Mouse (Mus musculus) erythroblast, embryonic 14.5 days (primary cell): ENCODE data around the gene Gm37240. TPM values are rescaled to one million over a fixed set of nuclear protein-coding genes. Genes with fewer than 3 reads are reported as not detected.

Source experiments
- H3K27me3 ChIP-seq: 2 replicates; pipeline ENCODE4 v1.6.1; 2012; ENCODE audit warnings: inconsistent platforms; ENCODE audit not compliant: control insufficient read depth
- H3K36me3 ChIP-seq: 2 replicates; pipeline ENCODE4 v1.6.1; 2012; ENCODE audit warnings: mild to moderate bottlenecking, inconsistent platforms; ENCODE audit not compliant: control insufficient read depth
- H3K4me1 ChIP-seq: 2 replicates; pipeline ENCODE4 v1.6.1; 2012; ENCODE audit warnings: inconsistent platforms; ENCODE audit not compliant: control insufficient read depth
- H3K4me3 ChIP-seq: replicated peaks from 2 replicates; pipeline ENCODE3; 2012; ENCODE audit warnings: moderate library complexity, mild to moderate bottlenecking, inconsistent platforms
- H3K9me3 ChIP-seq: 2 replicates; pipeline ENCODE4 v1.6.1; 2012; ENCODE audit warnings: low read length, inconsistent platforms, mixed read lengths; ENCODE audit not compliant: control insufficient read depth
- GATA1 ChIP-seq: IDR thresholded peaks from 2 replicates; pipeline ENCODE4 v1.6.1; 2012; ENCODE audit warnings: low read length, inconsistent platforms, mixed read lengths
- TAL1 ChIP-seq: IDR thresholded peaks from 3 replicates; pipeline ENCODE4 v1.6.1; 2012; ENCODE audit warnings: low read length, inconsistent platforms, mixed read lengths
- polyA plus RNA-seq: library from polyadenylated mRNA; stranded (reverse); fragments of >175 nt; gene quantifications from 2 replicates; pipeline ENCODE4 v1.2.3, GENCODE M21; 2012

The Gm37240 gene
- polyA plus RNA-seq, 1 experiment, result not detected

DNA sequence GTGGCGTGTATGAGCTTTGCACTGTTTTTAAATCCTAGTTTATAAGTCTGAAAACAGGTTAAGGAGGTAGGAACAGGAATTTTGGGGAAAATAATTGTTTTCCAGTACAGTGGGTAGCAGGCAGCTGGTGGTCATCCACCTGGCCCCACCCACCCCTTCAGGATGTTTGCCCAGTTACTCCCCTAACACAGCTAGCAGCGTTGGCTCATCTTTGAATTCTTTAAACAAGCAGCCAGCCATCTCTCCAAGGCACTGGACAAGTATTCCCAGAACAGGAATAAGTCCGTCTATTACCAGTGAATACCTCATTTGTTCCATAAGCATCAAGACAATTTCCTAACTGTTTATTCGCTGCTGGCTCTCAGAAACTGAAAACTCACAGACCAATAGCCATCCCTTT lies 1111.7 kb downstream of the Gm37240 start:
- Histone ChIP-seq H3K4me3 (no peak overlapping the region), H3K9me3 (no peaks in the 10 kb centered on the region), H3K27me3 (no peaks in the 10 kb centered on the region), H3K36me3 (no peaks in the 10 kb centered on the region), H3K4me1 (peaks cover 36% of the 10 kb centered on the region)
- TF ChIP-seq TAL1 (no peak), GATA1 (no peak)

- H3K27me3 ChIP-seq, result no peaks in the 10 kb centered on the region
- H3K4me1 ChIP-seq, result peaks cover 41% of the 10 kb centered on the region
- H3K4me3 ChIP-seq, result no peak overlapping the region
- no peaks in the 10 kb centered on the region; the same call in 1 of the 2 replicates for H3K36me3 ChIP-seq
- TF ChIP-seq TAL1 (no peak), GATA1 (no peak)
- no peaks in the 10 kb centered on the region for H3K9me3 ChIP-seq
These were observed 1112.3 kb downstream of the Gm37240 start for GRCm38 (mm10) chr3:84775067-84775423.

DNA sequence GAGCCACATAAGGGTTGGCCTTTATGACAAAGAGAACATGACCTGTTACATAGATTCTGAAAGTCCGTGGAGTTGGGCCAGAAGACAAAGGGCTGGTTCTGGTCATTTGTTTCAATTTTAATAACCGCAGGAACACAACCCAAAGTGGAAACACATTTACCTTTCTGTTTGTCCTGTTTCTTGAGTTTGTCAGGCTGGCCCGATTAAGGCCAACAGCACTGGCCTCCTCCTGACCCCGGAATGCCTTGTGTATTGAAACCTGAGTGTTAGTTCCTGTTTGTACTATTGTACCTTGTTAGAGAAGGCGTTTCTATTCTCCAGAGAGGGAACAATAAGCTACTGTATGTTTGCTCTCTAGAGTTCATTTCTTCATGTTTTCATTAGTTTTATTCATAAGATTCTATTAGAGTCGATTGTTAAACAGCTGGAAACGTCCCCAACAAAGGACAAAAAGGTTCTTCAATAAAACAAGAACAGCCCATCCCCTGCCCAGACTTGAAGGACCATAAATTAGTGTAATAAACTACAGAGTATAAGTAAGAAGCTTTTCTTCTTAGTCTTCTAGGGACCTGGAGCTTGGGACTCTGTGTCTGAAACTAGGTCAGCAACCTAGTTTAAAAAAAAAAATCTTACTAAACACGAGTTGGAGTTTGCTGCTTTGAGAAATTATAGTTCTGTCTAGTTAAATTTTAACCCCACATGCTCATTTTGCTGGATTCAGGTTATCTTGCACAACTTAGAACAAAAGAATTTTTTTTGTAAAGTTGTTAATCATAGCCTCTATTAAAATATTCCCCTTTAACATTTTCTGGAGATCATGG lies 1112.9 kb downstream of the Gm37240 start:
- no peak overlapping the region for H3K4me3 ChIP-seq
- no peaks in the 10 kb centered on the region; the same call in 1 of the 2 replicates for H3K36me3 ChIP-seq
- H3K9me3 ChIP-seq, result no peaks in the 10 kb centered on the region
- H3K4me1 ChIP-seq, result peaks cover 47% of the 10 kb centered on the region
- TF ChIP-seq TAL1 (no peak), GATA1 (no peak)
- no peaks in the 10 kb centered on the region for H3K27me3 ChIP-seq

- TF ChIP-seq GATA1 (peak; percentile 88), TAL1 (peak; percentile 57)
- H3K27me3 ChIP-seq, result no peaks in the 10 kb centered on the region
- H3K4me1 ChIP-seq, result peaks cover 49% of the 10 kb centered on the region
- no peaks in the 10 kb centered on the region; the same call in 1 of the 2 replicates for H3K36me3 ChIP-seq
- H3K9me3 ChIP-seq, result no peaks in the 10 kb centered on the region; the same call in 1 of the 2 replicates
- peak overlapping the region; percentile 22 for H3K4me3 ChIP-seq
These were observed 1115.3 kb downstream of the Gm37240 start for GRCm38 (mm10) chr3:84771980-84772379.

DNA sequence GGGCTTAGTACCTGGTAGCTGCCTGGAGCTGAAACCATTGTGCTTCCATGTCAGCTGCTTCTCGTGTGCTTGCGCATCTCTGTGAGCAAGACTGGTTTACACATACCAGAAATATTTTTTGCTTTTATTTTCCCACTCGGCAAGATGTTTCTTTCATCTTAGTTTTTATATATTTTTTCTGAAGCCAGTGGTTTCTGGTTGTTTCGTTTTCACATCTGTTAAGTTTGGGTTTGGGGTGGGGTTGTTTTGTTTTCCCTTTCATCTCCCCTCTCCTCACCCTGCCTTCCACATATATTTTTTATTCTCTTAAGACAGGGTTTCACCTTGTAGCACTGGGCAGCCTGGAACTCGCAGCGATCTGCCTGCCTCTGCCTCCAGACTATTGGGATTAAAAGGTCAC lies 1116.8 kb downstream of the Gm37240 start:
- Histone ChIP-seq H3K9me3 (no peaks in the 10 kb centered on the region; the same call in 1 of the 2 replicates), H3K4me1 (peaks cover 49% of the 10 kb centered on the region), H3K36me3 (no peaks in the 10 kb centered on the region; the same call in 1 of the 2 replicates), H3K4me3 (no peak overlapping the region), H3K27me3 (no peaks in the 10 kb centered on the region)
- TF ChIP-seq TAL1, result no peak
- TF ChIP-seq GATA1, result no peak

DNA sequence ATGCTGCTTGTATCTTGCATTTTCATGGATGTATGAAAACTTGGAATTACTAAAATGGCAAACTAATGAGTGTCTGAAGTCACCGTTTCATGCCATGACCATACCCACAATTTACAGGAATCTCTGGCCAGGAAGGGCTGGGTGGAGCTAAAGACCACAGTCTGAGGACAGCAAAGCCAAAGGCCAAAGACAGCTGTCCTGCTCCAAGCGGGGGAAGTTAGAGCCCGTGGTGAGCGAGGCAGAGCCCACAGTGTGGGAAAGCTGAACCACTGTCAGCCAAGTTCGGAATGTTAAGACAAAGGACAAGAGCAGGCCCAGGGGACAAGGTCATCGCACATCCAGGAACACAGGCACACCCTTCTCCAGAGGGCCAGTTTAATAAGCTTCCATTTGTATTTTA lies 1117.9 kb downstream of the Gm37240 start:
- TF ChIP-seq GATA1, result no peak
- TF ChIP-seq TAL1, result no peak
- Histone ChIP-seq H3K27me3 (no peaks in the 10 kb centered on the region), H3K36me3 (no peaks in the 10 kb centered on the region; the same call in 1 of the 2 replicates), H3K4me1 (peaks cover 49% of the 10 kb centered on the region), H3K4me3 (no peak overlapping the region), H3K9me3 (no peaks in the 10 kb centered on the region; the same call in 1 of the 2 replicates)

DNA sequence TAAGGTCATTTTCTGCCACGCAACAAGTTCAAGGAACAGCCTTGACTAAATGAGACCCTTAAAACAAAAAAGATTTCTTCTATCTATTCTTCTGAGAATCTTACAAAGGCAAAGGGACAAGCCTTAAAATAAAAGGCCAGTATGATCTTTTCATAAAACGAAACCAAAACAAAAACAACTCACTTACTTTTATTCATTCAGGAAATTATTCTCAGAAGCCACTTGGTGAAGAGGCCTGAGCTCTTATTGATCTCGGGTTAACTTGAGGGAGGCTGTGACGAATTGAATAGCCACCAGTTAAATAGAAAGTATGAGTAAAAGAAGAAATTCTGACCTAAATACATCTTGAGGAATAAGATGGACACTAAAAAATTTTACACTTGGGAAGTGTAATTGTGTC lies 1118.4 kb downstream of the Gm37240 start:
- H3K4me1 ChIP-seq, result peaks cover 46% of the 10 kb centered on the region
- no peaks in the 10 kb centered on the region for H3K27me3 ChIP-seq
- TF ChIP-seq TAL1 (no peak), GATA1 (no peak)
- H3K36me3 ChIP-seq, result no peaks in the 10 kb centered on the region; the same call in 1 of the 2 replicates
- no peak overlapping the region for H3K4me3 ChIP-seq
- H3K9me3 ChIP-seq, result no peaks in the 10 kb centered on the region; the same call in 1 of the 2 replicates

DNA sequence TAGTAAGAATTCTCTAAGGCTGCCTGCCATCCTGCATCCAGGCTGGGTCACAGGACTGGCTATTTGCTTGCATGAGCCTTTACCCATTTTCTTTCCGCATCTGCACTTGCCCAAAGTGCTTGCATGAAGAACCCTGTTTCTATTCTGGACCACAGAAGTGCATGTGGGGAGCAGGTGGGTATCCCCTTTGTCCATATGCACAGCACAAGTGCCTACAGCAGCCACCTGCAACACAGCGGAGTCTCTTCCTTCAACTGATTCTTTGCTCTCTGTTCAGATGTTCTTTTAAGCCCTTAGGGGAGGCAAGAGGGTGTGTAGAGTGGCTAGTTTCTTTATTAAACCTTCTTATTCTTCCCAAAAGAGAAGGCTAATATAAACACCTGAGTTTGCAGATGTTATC lies 1133.5 kb downstream of the Gm37240 start:
- Histone ChIP-seq H3K36me3 (no peaks in the 10 kb centered on the region), H3K4me3 (no peak overlapping the region), H3K4me1 (peaks cover 2% of the 10 kb centered on the region), H3K9me3 (no peaks in the 10 kb centered on the region), H3K27me3 (peaks cover 6% of the 10 kb centered on the region)
- TF ChIP-seq TAL1 (no peak), GATA1 (no peak)

GRCm38 (mm10) chr3:84749222-84749621 lies 1138.1 kb downstream of the Gm37240 start:
- Histone ChIP-seq H3K4me1 (no peaks in the 10 kb centered on the region; the same call in 1 of the 2 replicates), H3K27me3 (peaks cover 26% of the 10 kb centered on the region), H3K36me3 (no peaks in the 10 kb centered on the region), H3K4me3 (no peak overlapping the region), H3K9me3 (no peaks in the 10 kb centered on the region)
- no peak for TF ChIP-seq GATA1
- TF ChIP-seq TAL1, result no peak
